Mouse (Mus musculus) hindbrain, embryonic 15.5 days (tissue): ENCODE results near the gene Syt2. TPM values are rescaled to one million over a fixed set of nuclear protein-coding genes. Genes with fewer than 3 reads are reported as not detected.
A peak's percentile ranks its signal among the peaks of the same experiment; 100 is the strongest.

Experiments
- ATAC-seq: fragments of 200-750 bp; cut with Nextera tagmentation; 2 replicates; pipeline ENCODE4 v1.8.0; 2017; ENCODE audit warnings: low read depth, moderate number of reproducible peaks, moderate TSS enrichment; ENCODE audit not compliant: low FRiP score
- H3K27ac ChIP-seq: fragments of 300-500 bp; sonication (generic); replicated peaks from 2 replicates; pipeline ENCODE4 v1.5.1; 2015; ENCODE audit warnings: mild to moderate bottlenecking, inconsistent platforms
- H3K27me3 ChIP-seq: fragments of 300-500 bp; sonication (generic); 2 replicates; pipeline ENCODE4 v1.6.1; 2015; ENCODE audit warnings: control low read depth, inconsistent platforms
- H3K36me3 ChIP-seq: fragments of 300-500 bp; sonication (generic); 2 replicates; pipeline ENCODE4 v1.6.1; 2015; ENCODE audit warnings: control low read depth, inconsistent platforms
- H3K4me1 ChIP-seq: fragments of 300-500 bp; sonication (generic); replicated peaks from 2 replicates; pipeline ENCODE4 v1.6.1; 2015; ENCODE audit warnings: control low read depth, inconsistent platforms
- H3K4me2 ChIP-seq: fragments of 300-500 bp; sonication (generic); 2 replicates; pipeline ENCODE4 v1.6.1; 2015; ENCODE audit warnings: moderate library complexity, mild to moderate bottlenecking, inconsistent platforms
- H3K4me3 ChIP-seq: fragments of 300-500 bp; sonication (generic); 2 replicates; pipeline ENCODE4 v1.5.1; 2015; ENCODE audit warnings: mild to moderate bottlenecking, inconsistent platforms
- H3K9ac ChIP-seq: fragments of 300-500 bp; sonication (generic); 2 replicates; pipeline ENCODE4 v1.6.1; 2015; ENCODE audit warnings: inconsistent platforms
- H3K9me3 ChIP-seq: fragments of 300-500 bp; sonication (generic); 2 replicates; pipeline ENCODE4 v1.6.1; 2016; ENCODE audit warnings: control low read depth, inconsistent platforms
- WGBS: fragments of 180-500 bp; shearing (Covaris S2); methylation state at CpG from one replicate; pipeline ENCODE4 v1.1.7; 2015; 5-methylcytosine and 5-hydroxymethylcytosine counted together
- polyA plus RNA-seq: library from polyadenylated mRNA; unstranded; fragments of >200 nt; fragmentation: Nextera tagmentation; extraction: Ambion mirVana; gene quantifications from 2 replicates; pipeline ENCODE4 v1.2.1, GENCODE M21; 2015

Gene Syt2
- polyA plus RNA-seq, 1 experiment from 2014 or later, result 10.7 TPM

- peak overlapping the region; percentile 58 for H3K27ac ChIP-seq
- 43% methylated on average over 13 of the region's 13 CpGs for WGBS
- H3K4me2 ChIP-seq, result 0 out of 2 replicates have a peak overlapping the region, but pooled peaks have one; percentile 1
- peaks cover 24% of the 10 kb centered on the region for H3K27me3 ChIP-seq
- H3K4me1 ChIP-seq, result peaks cover 40% of the 10 kb centered on the region
- no peak overlapping the region for H3K4me3 ChIP-seq
- ATAC-seq, result peak; percentile 55; the same call in 1 of the 2 replicates
- no peaks in the 10 kb centered on the region for H3K9me3 ChIP-seq
- no peaks in the 10 kb centered on the region for H3K36me3 ChIP-seq
- no peak overlapping the region for H3K9ac ChIP-seq
Measured at GRCm38 (mm10) chr1:134651268-134651850, 4.9 kb downstream of the Syt2 start.

- no peak overlapping the region for H3K9ac ChIP-seq
- peak overlapping the region; percentile 58 for H3K27ac ChIP-seq
- H3K9me3 ChIP-seq, result no peaks in the 10 kb centered on the region
- H3K4me2 ChIP-seq, result 0 out of 2 replicates have a peak overlapping the region, but pooled peaks have one; percentile 1
- peaks cover 22% of the 10 kb centered on the region for H3K27me3 ChIP-seq
- H3K4me3 ChIP-seq, result no peak overlapping the region
- peaks cover 34% of the 10 kb centered on the region for H3K4me1 ChIP-seq
- H3K36me3 ChIP-seq, result no peaks in the 10 kb centered on the region
- peak; percentile 55 for ATAC-seq
- 28% methylated on average over 4 of the region's 4 CpGs for WGBS
Measured at GRCm38 (mm10) chr1:134651851-134652398, 5.4 kb downstream of the Syt2 start.

DNA sequence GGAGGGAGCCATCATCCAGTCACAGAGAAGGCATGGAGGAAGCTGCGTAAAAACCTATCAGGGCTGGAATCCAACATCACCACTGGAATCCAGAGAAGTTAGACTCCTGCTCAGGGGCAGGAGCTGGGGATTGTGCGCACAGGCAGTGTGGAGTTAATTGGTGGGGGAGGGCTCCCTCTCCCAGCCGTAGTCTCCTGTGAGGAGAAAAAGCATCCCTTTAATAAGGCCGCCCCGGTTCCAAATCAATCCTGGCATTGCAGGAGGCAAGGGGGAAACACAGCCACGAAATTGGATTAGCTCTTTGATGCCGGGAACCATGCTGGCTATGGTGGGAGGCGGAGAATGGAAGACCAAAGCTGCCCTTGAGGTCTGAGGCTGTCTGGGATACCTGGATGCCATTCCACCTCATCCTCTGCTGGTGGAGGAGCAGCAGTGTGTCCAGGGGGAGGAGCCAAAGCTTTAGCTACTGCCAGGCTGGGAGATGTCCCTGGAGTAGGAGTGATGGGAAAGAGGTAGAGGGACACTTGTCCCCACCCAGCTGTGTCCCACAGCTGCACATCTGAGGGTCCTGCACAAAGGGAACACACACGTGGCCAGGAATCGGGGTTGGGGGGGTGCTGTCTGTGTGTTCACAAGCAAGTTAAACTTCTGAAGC lies 7.3 kb downstream of the Syt2 start:
- ATAC-seq, result no peak
- H3K36me3 ChIP-seq, result no peaks in the 10 kb centered on the region
- H3K9me3 ChIP-seq, result no peaks in the 10 kb centered on the region
- H3K9ac ChIP-seq, result no peak overlapping the region
- peak overlapping the region; percentile 20; the same call in 1 of the 2 replicates for H3K27ac ChIP-seq
- peaks cover 4% of the 10 kb centered on the region; the same call in 1 of the 2 replicates for H3K27me3 ChIP-seq
- no peak overlapping the region for H3K4me3 ChIP-seq
- H3K4me2 ChIP-seq, result no peak overlapping the region
- 21% methylated on average over 10 of the region's 10 CpGs for WGBS
- H3K4me1 ChIP-seq, result peaks cover 28% of the 10 kb centered on the region

GRCm38 (mm10) chr1:134658841-134659240 lies 12.4 kb downstream of the Syt2 start:
- H3K9ac ChIP-seq, result no peak overlapping the region
- no peak overlapping the region for H3K27ac ChIP-seq
- H3K27me3 ChIP-seq, result no peaks in the 10 kb centered on the region
- H3K9me3 ChIP-seq, result no peaks in the 10 kb centered on the region
- WGBS, result 59% methylated on average over 7 of the region's 7 CpGs
- ATAC-seq, result no peak
- H3K4me3 ChIP-seq, result no peak overlapping the region
- peaks cover 2% of the 10 kb centered on the region for H3K4me1 ChIP-seq
- no peaks in the 10 kb centered on the region for H3K36me3 ChIP-seq
- no peak overlapping the region for H3K4me2 ChIP-seq

GRCm38 (mm10) chr1:134660163-134660562 lies 13.7 kb downstream of the Syt2 start:
- Histone ChIP-seq H3K9ac (no peak overlapping the region), H3K27ac (no peak overlapping the region), H3K27me3 (no peaks in the 10 kb centered on the region), H3K9me3 (no peaks in the 10 kb centered on the region), H3K4me3 (no peak overlapping the region), H3K4me2 (no peak overlapping the region), H3K36me3 (no peaks in the 10 kb centered on the region), H3K4me1 (no peaks in the 10 kb centered on the region)
- 76% methylated on average over 7 of the region's 7 CpGs for WGBS
- ATAC-seq, result no peak

DNA sequence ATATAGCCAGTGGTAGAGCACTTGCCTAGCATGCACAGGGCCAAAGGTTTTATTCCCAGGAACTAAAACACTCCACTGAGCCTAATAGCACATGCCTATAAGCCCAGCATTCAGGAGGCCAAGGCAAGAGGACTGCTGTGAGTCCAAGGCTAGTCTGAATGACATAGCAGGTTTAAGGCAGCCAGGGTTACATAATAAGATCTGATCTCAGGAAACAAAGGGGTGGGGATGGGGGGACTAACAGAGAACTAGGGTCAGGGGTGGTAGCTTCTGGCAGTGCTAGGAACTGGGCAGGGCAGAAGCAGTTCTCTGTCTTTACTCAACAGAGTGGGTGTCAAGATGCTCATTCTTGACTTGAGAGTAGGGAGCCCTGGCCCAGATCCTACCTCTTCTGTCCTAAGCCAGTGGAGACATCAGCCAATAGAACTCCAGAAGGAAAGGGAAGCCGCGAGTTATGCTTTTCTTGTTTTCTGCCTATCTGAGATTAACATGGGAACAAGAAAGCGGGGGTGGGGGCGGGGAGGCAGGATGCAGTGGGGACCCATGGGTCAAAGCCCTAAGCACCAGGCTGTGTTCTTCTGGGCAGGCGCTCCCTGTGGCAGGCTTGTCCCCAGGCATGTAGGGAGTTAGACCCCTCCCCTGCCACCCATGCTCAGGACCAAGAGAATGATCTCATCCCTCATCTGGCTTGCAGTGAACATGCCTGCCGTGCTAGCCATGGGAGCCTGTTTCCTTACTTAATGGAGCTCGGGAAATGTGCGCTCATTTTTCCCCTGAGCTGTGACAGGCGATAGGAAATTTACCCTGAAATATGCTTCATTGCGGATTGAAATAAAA lies 25.0 kb downstream of the Syt2 start:
- Histone ChIP-seq H3K36me3 (no peaks in the 10 kb centered on the region), H3K4me1 (peaks cover 4% of the 10 kb centered on the region; the same call in 1 of the 2 replicates), H3K27ac (peak overlapping the region; percentile 65; the same call in 1 of the 2 replicates), H3K4me3 (no peak overlapping the region), H3K9me3 (no peaks in the 10 kb centered on the region), H3K9ac (no peak overlapping the region), H3K4me2 (no peak overlapping the region), H3K27me3 (no peaks in the 10 kb centered on the region)
- ATAC-seq, result peak; percentile 60; the same call in 1 of the 2 replicates
- WGBS, result 61% methylated on average over 10 of the region's 10 CpGs

GRCm38 (mm10) chr1:134674312-134674711 lies 27.8 kb downstream of the Syt2 start:
- Histone ChIP-seq H3K27ac (no peak overlapping the region), H3K4me2 (no peak overlapping the region), H3K9ac (no peak overlapping the region), H3K27me3 (no peaks in the 10 kb centered on the region), H3K4me3 (no peak overlapping the region), H3K4me1 (peaks cover 13% of the 10 kb centered on the region; the same call in 1 of the 2 replicates), H3K9me3 (no peaks in the 10 kb centered on the region), H3K36me3 (no peaks in the 10 kb centered on the region)
- 0% methylated on average over 1 of the region's 1 CpGs for WGBS
- no peak for ATAC-seq

- peaks cover 24% of the 10 kb centered on the region for H3K4me1 ChIP-seq
Measured at GRCm38 (mm10) chr1:134679445-134679844, 33.0 kb downstream of the Syt2 start.

GRCm38 (mm10) chr1:134680617-134681016 lies 34.1 kb downstream of the Syt2 start:
- Histone ChIP-seq H3K9ac (no peak overlapping the region), H3K36me3 (no peaks in the 10 kb centered on the region), H3K27ac (no peak overlapping the region), H3K9me3 (no peaks in the 10 kb centered on the region), H3K4me3 (no peak overlapping the region), H3K27me3 (no peaks in the 10 kb centered on the region), H3K4me1 (peaks cover 24% of the 10 kb centered on the region), H3K4me2 (no peak overlapping the region)
- ATAC-seq, result no peak
- WGBS, result 14% methylated on average over 5 of the region's 6 CpGs

More at GRCm38 (mm10) chr1:134679445-134679844, 33.0 kb downstream of the Syt2 start:
- H3K9me3 ChIP-seq, result no peaks in the 10 kb centered on the region
- no peak for ATAC-seq
- no peaks in the 10 kb centered on the region for H3K27me3 ChIP-seq
- no peak overlapping the region for H3K9ac ChIP-seq
- no peak overlapping the region for H3K4me3 ChIP-seq
- H3K27ac ChIP-seq, result no peak overlapping the region
- no peak overlapping the region for H3K4me2 ChIP-seq
- 84% methylated on average over 4 of the region's 4 CpGs for WGBS
- no peaks in the 10 kb centered on the region for H3K36me3 ChIP-seq

GRCm38 (mm10) chr1:134682460-134682859 lies 36.0 kb downstream of the Syt2 start:
- Histone ChIP-seq H3K4me2 (no peak overlapping the region), H3K9me3 (no peaks in the 10 kb centered on the region), H3K27ac (peak overlapping the region; percentile 66), H3K4me1 (peaks cover 14% of the 10 kb centered on the region), H3K27me3 (no peaks in the 10 kb centered on the region), H3K4me3 (no peak overlapping the region), H3K9ac (no peak overlapping the region), H3K36me3 (no peaks in the 10 kb centered on the region)
- ATAC-seq, result peak; percentile 20; the same call in 1 of the 2 replicates
- WGBS, result 54% methylated on average over 9 of the region's 9 CpGs

GRCm38 (mm10) chr1:134686834-134687421 lies 40.5 kb downstream of the Syt2 start:
- H3K4me2 ChIP-seq, result no peak overlapping the region
- no peak overlapping the region for H3K27ac ChIP-seq
- no peak for ATAC-seq
- 63% methylated on average over 4 of the region's 4 CpGs for WGBS
- H3K9me3 ChIP-seq, result no peaks in the 10 kb centered on the region
- peaks cover 9% of the 10 kb centered on the region for H3K4me1 ChIP-seq
- no peak overlapping the region for H3K4me3 ChIP-seq
- no peaks in the 10 kb centered on the region for H3K36me3 ChIP-seq
- no peak overlapping the region for H3K9ac ChIP-seq
- no peaks in the 10 kb centered on the region for H3K27me3 ChIP-seq
